Mouse (Mus musculus) testis, adult 2 months (tissue): ENCODE results near the gene Phf21a.

Source experiments
- CTCF ChIP-seq: fragments of 200-500 bp; IDR thresholded peaks from 2 replicates; pipeline ENCODE4 v1.5.1; 2012; ENCODE audit warnings: low read depth, mild to moderate bottlenecking, inconsistent platforms, low read length, moderate library complexity; ENCODE audit not compliant: control insufficient read depth, insufficient read depth, insufficient replicate concordance
- POLR2A ChIP-seq: fragments of 200-500 bp; IDR thresholded peaks from 2 replicates; pipeline ENCODE4 v1.6.1; 2012; ENCODE audit warnings: low read depth, mild to moderate bottlenecking, inconsistent platforms, low read length, moderate library complexity; ENCODE audit not compliant: control insufficient read depth

DNA sequence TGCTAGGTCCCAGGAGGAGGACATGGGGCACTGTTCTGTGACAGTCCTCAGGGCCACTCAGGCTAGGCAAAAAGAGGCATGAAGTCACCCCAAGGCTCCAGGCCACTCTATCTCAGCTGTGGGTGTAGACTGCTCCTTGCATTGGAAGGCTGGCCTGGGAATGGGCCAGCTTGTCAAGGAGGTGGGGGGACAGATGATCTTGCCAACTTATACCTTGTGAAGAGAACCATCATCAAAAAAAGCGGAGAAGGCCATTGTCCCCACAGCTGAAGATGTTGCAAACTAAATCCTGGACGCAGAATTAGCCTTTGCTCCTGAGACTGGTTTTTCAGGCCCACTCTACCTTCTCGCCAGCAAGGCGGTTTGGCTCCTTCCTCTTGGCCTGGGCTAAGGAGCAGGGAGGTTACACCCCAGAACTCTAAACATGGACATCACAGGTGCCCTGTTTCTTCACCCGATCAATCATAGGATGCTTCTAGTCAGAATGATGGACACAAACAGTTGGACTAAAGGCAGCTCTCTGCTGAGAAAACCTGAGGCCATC lies 310.9 kb downstream of the Phf21a start:
- TF ChIP-seq CTCF (no peak), POLR2A (no peak)
